Mouse (Mus musculus): ENCODE results near the gene Tlr9.

DNA sequence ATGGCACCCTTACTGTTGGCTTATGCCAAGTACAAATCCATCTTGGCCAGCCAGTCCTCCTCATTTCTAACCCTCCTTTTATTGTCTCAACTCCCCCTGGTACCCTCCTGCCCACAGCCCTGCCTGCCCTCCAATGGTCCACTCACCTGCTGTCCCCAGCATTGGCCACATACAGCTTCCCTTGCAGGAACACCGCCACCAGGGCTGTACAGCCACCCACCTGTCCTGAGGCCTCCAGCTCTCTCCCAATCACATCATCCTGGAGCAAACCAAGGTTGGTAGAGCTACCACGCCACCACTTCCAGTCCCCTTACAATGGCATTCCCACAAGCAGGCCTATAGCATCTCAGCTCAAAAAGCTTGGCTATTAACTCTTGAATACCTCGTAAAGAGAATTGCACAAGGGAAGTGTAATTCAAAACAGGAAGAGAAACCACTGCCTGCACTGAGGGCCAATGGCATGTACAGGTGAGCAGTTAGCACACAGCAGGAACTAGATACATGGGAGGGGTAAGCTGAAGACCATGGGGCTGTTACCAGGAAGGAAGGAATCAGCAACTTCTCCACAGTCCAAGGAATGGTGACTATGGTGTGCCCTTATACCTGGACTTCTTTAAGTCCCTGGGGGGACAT, 25.2 kb upstream of the Tlr9 start:
- TF ChIP-seq CTCF (IDR thresholded peaks at IDR 0.05; ENCODE audit: low read depth): no peak
- no peak for TF ChIP-seq EP300 (optimal IDR thresholded peaks at IDR 0.05)

All from stomach, postnatal 0 days (tissue).